Mouse (Mus musculus): ENCODE measurements around the gene Zdhhc22. TPM values are rescaled to one million over a fixed set of nuclear protein-coding genes. Genes with fewer than 3 reads are reported as not detected.

Gene Zdhhc22
- polyA plus RNA-seq, 1 experiment from 2014 or later = 9.7 TPM

DNA sequence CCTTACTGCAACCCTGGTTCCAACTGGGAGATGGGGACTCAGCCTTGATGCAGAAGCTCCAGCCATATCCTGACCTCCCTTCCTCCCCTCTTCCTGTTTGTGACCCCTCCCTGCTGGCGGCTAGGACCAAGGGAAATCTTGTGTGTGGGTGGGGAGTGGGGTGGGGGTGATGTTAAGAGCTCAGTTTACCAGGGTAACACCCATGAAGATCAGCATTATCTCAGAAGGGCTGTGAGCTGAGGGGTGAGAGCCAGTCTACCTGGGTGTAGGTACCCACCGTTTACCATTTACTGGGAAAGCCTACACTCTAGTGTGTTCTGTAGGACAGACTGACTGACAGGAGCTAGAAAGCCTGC is 503 bp upstream of the Zdhhc22 start:
- Histone ChIP-seq H3K4me2 (replicated peaks) (peak overlapping the region; percentile 87), H3K27me3 (replicated peaks) (peaks cover 57% of the 10 kb centered on the region), H3K4me3 (peak overlapping the region; percentile 53), H3K9me3 (no peaks in the 10 kb centered on the region), H3K4me1 (peaks cover 14% of the 10 kb centered on the region), H3K36me3 (no peaks in the 10 kb centered on the region), H3K9ac (peak overlapping the region; percentile 69), H3K27ac (no peak overlapping the region)
- WGBS = 47% methylated on average over 2 of the region's 2 CpGs
- no peak for ATAC-seq (ENCODE audit: low FRiP score, low read depth)

DNA sequence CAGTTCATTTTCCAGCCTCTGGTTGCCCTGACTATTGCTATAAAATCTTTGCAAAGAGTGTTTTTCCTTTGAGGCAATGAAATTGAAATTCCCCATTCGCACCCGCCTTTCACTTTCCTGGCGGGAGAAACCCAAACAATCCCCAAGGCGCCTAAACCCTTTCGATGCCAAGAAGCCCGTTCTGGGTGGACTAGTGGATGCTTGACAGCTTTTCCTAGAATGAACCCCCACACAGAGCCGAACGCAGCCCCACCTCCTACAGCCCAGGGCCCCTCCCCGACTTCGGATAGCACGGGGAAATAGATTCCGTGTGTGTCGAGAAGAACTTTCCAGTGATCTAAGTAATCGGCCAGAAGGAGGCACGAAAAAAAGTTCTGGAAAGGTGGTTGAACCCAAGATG is 852 bp downstream of the Zdhhc22 start:
- WGBS = 6% methylated on average over 15 of the region's 15 CpGs
- Histone ChIP-seq H3K4me1 (peaks cover 14% of the 10 kb centered on the region), H3K27me3 (replicated peaks) (peaks cover 71% of the 10 kb centered on the region)

DNA sequence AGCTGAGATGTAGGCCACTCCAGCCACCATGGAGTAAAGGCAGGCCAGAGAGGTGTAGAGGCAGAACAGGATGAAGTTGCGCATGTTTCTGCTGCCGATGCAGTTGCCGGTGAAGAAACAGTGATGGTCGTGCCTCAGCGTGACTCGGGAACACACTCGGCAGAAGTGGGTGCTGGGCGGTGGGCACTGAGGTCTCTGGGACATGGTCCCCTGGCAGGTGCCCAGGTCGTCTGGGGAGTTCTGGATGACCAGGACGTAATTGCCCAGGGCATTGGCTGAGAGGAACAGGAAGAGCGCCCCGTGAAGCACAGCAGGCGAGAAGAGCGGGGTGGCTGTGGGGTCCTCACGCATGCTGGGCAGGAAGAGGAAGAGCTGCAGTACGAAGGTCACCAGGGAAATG is 2.0 kb downstream of the Zdhhc22 start:
- Histone ChIP-seq H3K27me3 (replicated peaks) (peaks cover 81% of the 10 kb centered on the region), H3K4me1 (peaks cover 25% of the 10 kb centered on the region), H3K36me3 (no peaks in the 10 kb centered on the region), H3K4me3 (no peak overlapping the region), H3K9ac (no peak overlapping the region), H3K4me2 (replicated peaks) (no peak overlapping the region), H3K27ac (no peak overlapping the region), H3K9me3 (no peaks in the 10 kb centered on the region)
- ATAC-seq (ENCODE audit: low FRiP score, low read depth) = no peak
- WGBS = 46% methylated on average over 16 of the region's 16 CpGs

More for the DNA sequence above, 852 bp downstream of the Zdhhc22 start:
- Histone ChIP-seq H3K27ac (no peak overlapping the region), H3K4me3 (peak overlapping the region; percentile 53; the same call in 1 of the 2 replicates), H3K4me2 (replicated peaks) (peak overlapping the region; percentile 87), H3K36me3 (no peaks in the 10 kb centered on the region), H3K9me3 (no peaks in the 10 kb centered on the region), H3K9ac (peak overlapping the region; percentile 69; the same call in 1 of the 2 replicates)
- 0 out of 2 replicates have a peak, but pooled peaks have one; percentile 15 for ATAC-seq (ENCODE audit: low FRiP score, low read depth)

DNA sequence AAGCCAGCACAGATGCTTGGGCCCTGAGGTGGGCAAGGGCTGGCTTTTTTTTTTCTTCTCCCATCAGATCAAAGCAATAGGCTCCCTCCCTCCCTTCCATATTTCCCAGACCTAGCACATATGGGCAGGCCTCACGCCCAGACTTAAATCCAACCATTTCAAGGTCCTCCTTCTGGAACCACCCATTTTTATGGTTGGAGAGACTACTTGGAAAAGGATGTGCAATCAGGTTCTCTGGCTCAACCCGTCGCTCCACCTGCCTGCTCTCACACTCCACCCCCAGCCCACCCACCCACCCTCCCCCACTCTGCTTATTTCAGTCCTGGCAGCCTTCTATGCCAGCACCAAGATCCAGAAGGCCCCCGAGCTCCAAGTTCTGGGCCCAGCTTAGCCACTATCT is 3.7 kb downstream of the Zdhhc22 start:
- Histone ChIP-seq H3K4me3 (no peak overlapping the region), H3K9me3 (no peaks in the 10 kb centered on the region), H3K9ac (no peak overlapping the region), H3K36me3 (no peaks in the 10 kb centered on the region), H3K27me3 (replicated peaks) (peaks cover 96% of the 10 kb centered on the region), H3K4me2 (replicated peaks) (no peak overlapping the region), H3K4me1 (peaks cover 28% of the 10 kb centered on the region), H3K27ac (no peak overlapping the region)
- 67% methylated on average over 4 of the region's 4 CpGs for WGBS
- ATAC-seq (ENCODE audit: low FRiP score, low read depth) = no peak

DNA sequence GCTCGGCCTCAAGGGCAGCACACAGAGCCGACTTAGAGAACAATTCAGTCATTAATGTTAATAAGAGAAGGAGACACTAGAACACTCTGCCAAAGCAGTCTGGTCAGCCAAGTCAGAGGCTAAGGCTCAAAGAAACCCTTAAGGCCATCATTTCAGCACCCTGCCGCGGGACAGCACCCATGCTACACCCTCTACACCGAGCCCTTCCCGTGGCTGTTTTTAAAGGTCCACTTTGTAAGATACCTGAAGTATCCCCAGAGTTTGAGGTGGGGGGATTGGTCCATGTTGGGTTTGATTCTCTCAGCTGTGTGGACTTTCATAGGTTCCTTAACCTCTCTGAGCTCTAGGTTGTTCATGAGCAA is 6.1 kb downstream of the Zdhhc22 start:
- H3K27me3 ChIP-seq (replicated peaks) = peaks cover 90% of the 10 kb centered on the region
- ATAC-seq (ENCODE audit: low FRiP score, low read depth) = no peak
- no peak overlapping the region for H3K4me3 ChIP-seq
- H3K9me3 ChIP-seq = no peaks in the 10 kb centered on the region
- WGBS = 5% methylated on average over 6 of the region's 6 CpGs
- H3K27ac ChIP-seq = no peak overlapping the region
- H3K4me2 ChIP-seq (replicated peaks) = peak overlapping the region; percentile 53
- H3K9ac ChIP-seq = no peak overlapping the region
- peaks cover 14% of the 10 kb centered on the region for H3K4me1 ChIP-seq
- H3K36me3 ChIP-seq = no peaks in the 10 kb centered on the region

DNA sequence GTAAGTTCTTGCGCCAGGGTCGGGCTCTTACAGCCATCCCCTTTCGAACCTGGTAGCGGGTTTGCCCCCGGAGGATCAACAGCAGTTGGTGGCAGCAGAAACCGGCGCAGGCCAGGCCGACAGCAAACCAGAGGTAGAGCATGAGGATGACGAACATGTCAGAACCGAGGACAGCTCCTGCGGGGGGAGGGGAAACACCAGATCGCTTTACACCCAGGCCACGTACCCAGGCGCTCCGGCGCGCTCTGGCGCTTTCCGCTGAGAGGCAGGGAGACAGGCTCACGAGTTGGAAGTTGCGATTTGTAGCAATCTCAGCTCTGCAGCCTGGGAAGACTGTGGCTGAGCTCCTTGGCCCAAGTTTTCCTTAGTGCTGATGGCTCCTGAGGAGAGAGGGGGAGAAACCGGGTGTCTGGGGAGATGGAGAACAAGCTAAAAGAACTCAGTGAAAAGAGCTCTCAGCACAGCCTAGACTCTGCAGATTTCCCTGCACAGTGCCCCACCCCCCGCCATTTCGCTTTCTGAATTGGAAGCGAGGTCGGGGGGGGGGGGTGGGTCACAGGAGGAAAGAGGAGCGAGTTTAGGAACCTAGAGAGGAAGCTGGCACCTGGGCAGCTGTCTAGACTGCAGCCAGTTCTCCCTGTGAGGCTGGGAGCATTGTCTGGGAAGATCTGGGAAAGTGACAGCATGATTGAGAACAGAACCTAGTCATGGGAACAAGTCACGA is 6.6 kb downstream of the Zdhhc22 start:
- Histone ChIP-seq H3K4me2 (replicated peaks) (peak overlapping the region; percentile 53), H3K4me1 (peaks cover 14% of the 10 kb centered on the region), H3K27ac (no peak overlapping the region), H3K9ac (peak overlapping the region; percentile 29), H3K9me3 (no peaks in the 10 kb centered on the region), H3K36me3 (no peaks in the 10 kb centered on the region), H3K4me3 (no peak overlapping the region; the same call in 1 of the 2 replicates), H3K27me3 (replicated peaks) (peaks cover 89% of the 10 kb centered on the region)
- peak; percentile 57; the same call in 1 of the 2 replicates for ATAC-seq (ENCODE audit: low FRiP score, low read depth)
- 2% methylated on average over 28 of the region's 28 CpGs for WGBS

DNA sequence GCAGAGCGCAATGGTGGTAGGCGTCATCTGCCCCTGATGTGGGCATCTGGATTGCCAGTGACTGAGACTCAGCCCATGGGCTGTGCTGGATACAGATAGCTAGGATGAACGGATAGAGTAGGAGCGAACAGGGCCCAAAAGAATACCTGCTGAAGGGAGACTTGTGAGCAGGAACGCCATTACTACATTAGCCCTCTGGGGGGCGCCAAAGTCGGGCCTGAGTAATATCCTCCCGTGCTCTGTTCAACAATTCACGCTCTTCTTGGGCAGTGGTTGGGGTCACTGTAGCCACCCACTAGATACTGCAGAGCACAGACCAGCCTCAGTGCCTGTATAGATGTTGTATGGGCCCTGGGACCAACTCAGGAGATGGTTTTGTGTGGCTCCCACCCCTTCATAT is 9.1 kb downstream of the Zdhhc22 start:
- 29% methylated on average over 9 of the region's 9 CpGs for WGBS
- peaks cover 73% of the 10 kb centered on the region for H3K27me3 ChIP-seq (replicated peaks)
- H3K9ac ChIP-seq = no peak overlapping the region
- H3K27ac ChIP-seq = no peak overlapping the region
- H3K4me2 ChIP-seq (replicated peaks) = no peak overlapping the region
- no peak overlapping the region for H3K4me3 ChIP-seq
- H3K36me3 ChIP-seq = no peaks in the 10 kb centered on the region
- no peak for ATAC-seq (ENCODE audit: low FRiP score, low read depth)
- H3K4me1 ChIP-seq = peaks cover 22% of the 10 kb centered on the region
- no peaks in the 10 kb centered on the region for H3K9me3 ChIP-seq

DNA sequence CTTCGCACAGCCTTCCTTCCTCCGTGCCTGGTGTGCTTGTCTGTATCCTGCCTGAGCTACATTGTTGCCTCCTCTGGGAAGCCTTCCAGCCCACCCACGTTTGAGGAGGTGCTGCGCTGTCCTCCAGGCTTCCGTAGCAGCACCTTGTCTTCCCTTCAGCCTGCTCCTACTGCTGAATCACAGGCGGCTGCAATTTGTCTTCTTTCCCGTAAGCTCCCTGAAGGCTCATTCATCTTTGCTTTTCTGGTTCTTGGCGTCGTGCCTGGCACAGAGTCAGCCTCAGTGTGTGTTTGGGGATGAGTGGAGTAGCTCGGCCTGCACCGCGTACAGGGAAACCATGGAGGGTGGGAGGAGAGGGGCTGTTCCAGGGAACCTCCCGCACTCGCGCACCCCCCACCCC is 12.4 kb downstream of the Zdhhc22 start:
- Histone ChIP-seq H3K4me2 (replicated peaks) (peak overlapping the region; percentile 17; the same call in 1 of the 2 replicates), H3K4me1 (peaks cover 30% of the 10 kb centered on the region), H3K36me3 (no peaks in the 10 kb centered on the region), H3K9ac (no peak overlapping the region), H3K27me3 (replicated peaks) (peaks cover 50% of the 10 kb centered on the region), H3K27ac (no peak overlapping the region), H3K9me3 (no peaks in the 10 kb centered on the region), H3K4me3 (no peak overlapping the region)
- WGBS = 16% methylated on average over 15 of the region's 15 CpGs
- ATAC-seq (ENCODE audit: low FRiP score, low read depth) = peak; percentile 42; the same call in 1 of the 2 replicates

DNA sequence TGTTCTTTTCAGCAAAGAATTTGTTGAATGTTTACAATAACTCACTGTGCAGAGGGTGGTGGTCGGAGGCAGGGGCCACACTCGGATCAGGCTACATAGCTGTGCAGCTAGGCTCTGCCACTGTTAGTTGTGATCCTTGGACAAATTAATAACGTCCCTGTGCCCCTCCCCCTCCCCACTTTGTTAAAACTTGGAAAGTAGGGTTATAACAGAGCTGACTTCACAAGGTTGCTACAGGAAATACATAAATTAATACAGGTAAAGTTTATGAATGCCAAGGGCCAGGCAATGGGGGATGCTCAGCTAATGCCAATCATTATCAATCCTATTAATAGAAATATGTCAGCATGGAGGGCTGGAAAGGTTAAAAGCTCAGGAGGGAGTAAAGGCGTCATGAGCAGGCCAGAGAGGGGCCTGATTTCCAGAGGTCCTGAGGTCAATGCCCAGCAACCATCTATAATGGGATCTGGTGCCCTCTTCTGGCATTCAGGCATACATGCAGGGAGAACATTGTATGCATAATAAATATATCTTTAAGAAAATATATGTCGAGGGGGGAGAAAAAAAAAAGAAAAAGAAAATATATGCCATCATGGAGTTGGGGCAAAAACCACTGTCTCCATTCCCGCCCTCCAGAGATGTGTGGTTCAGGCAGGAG is 13.6 kb downstream of the Zdhhc22 start:
- Histone ChIP-seq H3K4me3 (no peak overlapping the region), H3K4me2 (replicated peaks) (no peak overlapping the region), H3K27ac (no peak overlapping the region), H3K9me3 (no peaks in the 10 kb centered on the region), H3K9ac (no peak overlapping the region), H3K27me3 (replicated peaks) (peaks cover 39% of the 10 kb centered on the region), H3K36me3 (no peaks in the 10 kb centered on the region), H3K4me1 (peaks cover 31% of the 10 kb centered on the region)
- ATAC-seq (ENCODE audit: low FRiP score, low read depth) = no peak
- WGBS = 66% methylated on average over 6 of the region's 6 CpGs

DNA sequence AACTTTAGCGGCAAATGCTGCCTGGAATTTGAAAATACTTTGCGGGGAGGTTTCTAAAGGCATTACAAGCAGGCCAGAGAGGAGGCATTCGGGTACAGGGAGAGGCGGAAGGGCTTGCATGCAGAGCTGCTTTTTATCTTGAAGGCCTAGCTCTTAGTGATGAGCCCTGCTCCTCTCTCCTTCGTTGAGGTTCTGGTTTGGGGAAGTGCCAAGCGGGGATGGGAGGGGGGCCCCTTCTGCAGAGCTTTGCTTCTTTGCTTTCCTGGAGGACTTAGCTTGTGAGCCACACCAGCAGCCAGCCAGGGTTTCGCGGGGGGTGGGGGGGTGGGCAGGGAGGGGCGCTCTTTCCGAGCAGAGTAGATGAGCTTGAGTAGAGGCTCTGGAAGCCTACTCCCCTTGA is 14.5 kb downstream of the Zdhhc22 start:
- no peak overlapping the region for H3K9ac ChIP-seq
- no peak for ATAC-seq (ENCODE audit: low FRiP score, low read depth)
- no peaks in the 10 kb centered on the region for H3K9me3 ChIP-seq
- H3K36me3 ChIP-seq = no peaks in the 10 kb centered on the region
- 64% methylated on average over 10 of the region's 10 CpGs for WGBS
- peaks cover 30% of the 10 kb centered on the region for H3K27me3 ChIP-seq (replicated peaks)
- H3K4me3 ChIP-seq = no peak overlapping the region
- no peak overlapping the region for H3K27ac ChIP-seq
- no peak overlapping the region for H3K4me2 ChIP-seq (replicated peaks)
- H3K4me1 ChIP-seq = peaks cover 31% of the 10 kb centered on the region

DNA sequence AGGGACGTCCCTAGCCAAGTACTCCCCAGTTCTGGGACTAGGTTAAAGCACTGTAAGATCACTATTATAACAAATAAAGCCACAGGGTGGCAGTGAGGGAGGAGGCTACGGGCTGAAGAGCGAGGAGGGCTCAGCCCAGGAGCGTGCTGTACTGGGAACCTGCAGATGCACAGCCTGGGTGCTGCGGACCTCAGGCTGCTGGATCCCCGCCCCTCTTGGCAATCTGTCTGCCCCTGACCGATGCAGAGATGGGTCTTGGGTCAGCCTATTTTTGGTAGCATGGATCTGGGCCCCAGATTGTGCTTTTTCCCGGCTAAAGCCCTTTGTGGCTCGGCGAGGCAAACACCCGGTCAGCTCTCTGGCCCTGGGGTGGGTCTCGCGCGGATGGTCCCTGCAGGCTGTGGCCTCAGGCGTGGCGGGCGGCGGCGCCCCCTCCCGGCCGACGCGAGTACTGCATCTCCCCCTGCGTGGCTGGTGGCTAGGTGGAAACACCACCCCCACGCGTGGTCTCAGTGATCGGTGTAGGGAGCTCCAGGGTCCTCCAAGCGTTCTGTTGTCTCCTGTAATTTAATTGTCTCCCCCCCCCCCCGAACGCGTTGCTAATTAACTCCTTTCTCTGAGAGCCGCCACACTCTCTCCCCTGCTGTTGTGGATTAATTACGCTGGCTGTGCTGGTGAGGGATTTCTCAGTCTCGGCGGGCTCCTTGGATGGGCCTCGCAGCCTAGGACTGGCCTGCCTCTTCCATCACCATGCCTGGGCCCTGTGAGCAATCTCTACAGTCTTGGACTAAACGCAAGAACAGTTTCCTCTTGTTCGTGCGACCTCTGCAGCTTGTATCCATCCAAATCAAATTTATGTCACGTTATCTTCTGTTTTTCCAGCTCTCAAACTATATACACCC is 15.6 kb downstream of the Zdhhc22 start:
- Histone ChIP-seq H3K4me2 (replicated peaks) (peak overlapping the region; percentile 60), H3K4me1 (peaks cover 31% of the 10 kb centered on the region), H3K4me3 (0 out of 2 replicates have a peak overlapping the region, but pooled peaks have one; percentile 12), H3K36me3 (no peaks in the 10 kb centered on the region), H3K9ac (peak overlapping the region; percentile 44), H3K27me3 (replicated peaks) (peaks cover 19% of the 10 kb centered on the region), H3K9me3 (no peaks in the 10 kb centered on the region), H3K27ac (peak overlapping the region; percentile 12; the same call in 1 of the 2 replicates)
- peak; percentile 71 for ATAC-seq (ENCODE audit: low FRiP score, low read depth)
- 8% methylated on average over 40 of the region's 40 CpGs for WGBS

DNA sequence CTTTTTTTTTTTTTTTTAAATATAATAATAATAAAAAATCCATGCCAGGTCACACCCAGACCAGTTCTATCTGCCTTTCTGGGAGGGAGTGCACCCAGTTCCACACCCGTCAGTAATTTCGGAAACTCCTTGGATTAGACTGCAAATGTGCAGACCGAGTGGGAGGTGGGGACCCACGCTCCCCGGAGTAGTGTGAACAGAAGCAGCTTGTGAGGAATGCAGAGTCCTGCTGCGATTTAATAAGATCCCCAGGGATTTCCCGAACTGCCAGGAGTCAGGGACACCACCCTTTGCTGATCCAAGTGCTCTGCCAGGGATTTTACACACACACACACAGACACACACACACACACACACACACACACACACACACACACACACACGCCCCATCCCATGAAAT is 16.5 kb downstream of the Zdhhc22 start:
- peaks cover 16% of the 10 kb centered on the region for H3K27me3 ChIP-seq (replicated peaks)
- no peak overlapping the region for H3K27ac ChIP-seq
- 49% methylated on average over 8 of the region's 8 CpGs for WGBS
- H3K9me3 ChIP-seq = no peaks in the 10 kb centered on the region
- no peak for ATAC-seq (ENCODE audit: low FRiP score, low read depth)
- no peak overlapping the region for H3K9ac ChIP-seq
- no peak overlapping the region for H3K4me3 ChIP-seq
- H3K4me1 ChIP-seq = peaks cover 31% of the 10 kb centered on the region
- no peaks in the 10 kb centered on the region for H3K36me3 ChIP-seq
- H3K4me2 ChIP-seq (replicated peaks) = no peak overlapping the region

All from neural tube, embryonic 12.5 days (tissue).